Mouse (Mus musculus): Measurements from ENCODE around the gene Gm20532. TPM values are rescaled to one million over a fixed set of nuclear protein-coding genes. Genes with fewer than 3 reads are reported as not detected.

The Gm20532 gene
- polyA plus RNA-seq, 1 experiment, result not detected

DNA sequence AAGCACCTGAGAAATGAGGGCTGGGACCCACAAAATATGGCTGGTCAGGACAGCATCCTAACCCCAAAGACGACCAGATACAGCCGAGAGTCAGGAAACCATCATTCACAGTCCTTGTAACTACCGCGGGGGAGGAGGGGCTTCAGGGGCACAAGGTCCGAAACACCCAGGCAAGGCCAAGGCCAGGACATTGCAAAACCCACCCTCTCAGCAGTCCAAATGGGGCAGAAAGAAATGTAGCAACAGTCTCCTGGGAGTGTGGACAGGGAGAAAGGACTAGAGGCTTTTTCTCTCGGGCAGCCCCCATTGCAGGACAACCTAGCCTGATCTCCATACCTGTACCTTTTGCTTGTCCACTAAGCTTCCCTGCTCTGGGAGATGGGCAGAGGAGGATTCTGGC is 16.7 kb downstream of the Gm20532 start:
- Histone ChIP-seq H3K4me3 (ENCODE audit: control insufficient read depth, insufficient read depth, low read length) (peak overlapping the region; percentile 65), H3K27ac (ENCODE audit: control insufficient read depth, insufficient read depth, low read length) (no peak overlapping the region), H3K27me3 (ENCODE audit: control insufficient read depth, insufficient read depth, low read length) (no peaks in the 10 kb centered on the region), H3K36me3 (ENCODE audit: control insufficient read depth, insufficient read depth, low read length) (no peaks in the 10 kb centered on the region), H3K4me1 (replicated peaks; ENCODE audit: control insufficient read depth, insufficient read depth, low read length) (peaks cover 12% of the 10 kb centered on the region)
- TF ChIP-seq CTCF (IDR thresholded peaks at IDR 0.05; ENCODE audit: borderline replicate concordance, control insufficient read depth, extremely low read depth, insufficient read depth, low read length, poor library complexity) (no peak), POLR2A (IDR thresholded peaks at IDR 0.05; ENCODE audit: control insufficient read depth, extremely low read depth, insufficient read depth, low read length, poor library complexity) (no peak)
- DNase-seq, result no peak
- 27% methylated on average over 6 of the region's 6 CpGs for WGBS

- WGBS, result under 1% methylated on average over 97 of the region's 103 CpGs
- H3K4me3 ChIP-seq (ENCODE audit: control insufficient read depth, insufficient read depth, low read length), result peak within 1 kb of the TSS; percentile 65
- no peaks in the 10 kb centered on the region for H3K36me3 ChIP-seq (ENCODE audit: control insufficient read depth, insufficient read depth, low read length)
- peaks cover 12% of the 10 kb centered on the region for H3K4me1 ChIP-seq (replicated peaks; ENCODE audit: control insufficient read depth, insufficient read depth, low read length)
- peak; percentile 78 for DNase-seq
- H3K27ac ChIP-seq (ENCODE audit: control insufficient read depth, insufficient read depth, low read length), result no peak within 1 kb of the TSS
- TF ChIP-seq CTCF (IDR thresholded peaks at IDR 0.05; ENCODE audit: borderline replicate concordance, control insufficient read depth, extremely low read depth, insufficient read depth, low read length, poor library complexity) (peak; percentile 37; the same call in 1 of the 2 replicates), POLR2A (IDR thresholded peaks at IDR 0.05; ENCODE audit: control insufficient read depth, extremely low read depth, insufficient read depth, low read length, poor library complexity) (0 out of 2 replicates have a peak, but pooled peaks have one; percentile 33)
- H3K27me3 ChIP-seq (ENCODE audit: control insufficient read depth, insufficient read depth, low read length), result no peaks in the 10 kb centered on the region
Observed at GRCm38 (mm10) chr2:26603720-26604671, 17.6 kb downstream of the Gm20532 start, which contains the start of gene Agpat2. Gene Agpat2, minus strand, starts transcription at chr2:26604417.

DNA sequence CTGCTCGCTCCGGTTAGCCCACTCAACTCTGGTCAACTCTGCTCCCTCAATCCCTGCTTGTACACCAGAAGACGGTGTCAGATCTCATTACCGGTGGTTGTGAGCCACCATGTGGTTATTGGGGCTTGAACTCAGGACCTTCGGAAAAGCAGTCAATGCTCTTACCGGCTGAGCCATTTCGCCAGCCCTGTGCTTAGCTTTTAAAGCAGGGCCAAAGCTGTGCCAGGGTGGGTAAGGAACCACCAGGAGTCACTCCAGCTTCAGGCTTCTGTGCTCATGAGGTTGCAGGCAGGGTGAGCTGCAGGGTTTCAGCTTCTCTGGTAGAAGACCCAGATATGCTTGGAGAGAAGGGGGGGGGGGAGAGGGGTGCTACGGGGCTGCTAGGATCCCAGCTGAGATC is 18.9 kb downstream of the Gm20532 start:
- TF ChIP-seq POLR2A (IDR thresholded peaks at IDR 0.05; ENCODE audit: control insufficient read depth, extremely low read depth, insufficient read depth, low read length, poor library complexity) (no peak), CTCF (IDR thresholded peaks at IDR 0.05; ENCODE audit: borderline replicate concordance, control insufficient read depth, extremely low read depth, insufficient read depth, low read length, poor library complexity) (no peak)
- Histone ChIP-seq H3K4me1 (replicated peaks; ENCODE audit: control insufficient read depth, insufficient read depth, low read length) (peaks cover 12% of the 10 kb centered on the region), H3K36me3 (ENCODE audit: control insufficient read depth, insufficient read depth, low read length) (no peaks in the 10 kb centered on the region), H3K27ac (ENCODE audit: control insufficient read depth, insufficient read depth, low read length) (no peak overlapping the region), H3K27me3 (ENCODE audit: control insufficient read depth, insufficient read depth, low read length) (no peaks in the 10 kb centered on the region), H3K4me3 (ENCODE audit: control insufficient read depth, insufficient read depth, low read length) (no peak overlapping the region)
- DNase-seq, result no peak
- 88% methylated on average over 8 of the region's 8 CpGs for WGBS

- TF ChIP-seq CTCF (IDR thresholded peaks at IDR 0.05; ENCODE audit: borderline replicate concordance, control insufficient read depth, extremely low read depth, insufficient read depth, low read length, poor library complexity) (no peak), POLR2A (IDR thresholded peaks at IDR 0.05; ENCODE audit: control insufficient read depth, extremely low read depth, insufficient read depth, low read length, poor library complexity) (no peak)
- Histone ChIP-seq H3K36me3 (ENCODE audit: control insufficient read depth, insufficient read depth, low read length) (no peaks in the 10 kb centered on the region), H3K4me3 (ENCODE audit: control insufficient read depth, insufficient read depth, low read length) (no peak overlapping the region), H3K27ac (ENCODE audit: control insufficient read depth, insufficient read depth, low read length) (no peak overlapping the region), H3K4me1 (replicated peaks; ENCODE audit: control insufficient read depth, insufficient read depth, low read length) (peaks cover 12% of the 10 kb centered on the region), H3K27me3 (ENCODE audit: control insufficient read depth, insufficient read depth, low read length) (no peaks in the 10 kb centered on the region)
- DNase-seq, result no peak
- WGBS, result 41% methylated on average over 3 of the region's 3 CpGs
Observed at GRCm38 (mm10) chr2:26606579-26606978, 20.1 kb downstream of the Gm20532 start.

- WGBS, result 71% methylated on average over 6 of the region's 6 CpGs
- Histone ChIP-seq H3K27ac (ENCODE audit: control insufficient read depth, insufficient read depth, low read length) (no peak overlapping the region), H3K4me3 (ENCODE audit: control insufficient read depth, insufficient read depth, low read length) (no peak overlapping the region), H3K4me1 (replicated peaks; ENCODE audit: control insufficient read depth, insufficient read depth, low read length) (peaks cover 12% of the 10 kb centered on the region), H3K27me3 (ENCODE audit: control insufficient read depth, insufficient read depth, low read length) (no peaks in the 10 kb centered on the region), H3K36me3 (ENCODE audit: control insufficient read depth, insufficient read depth, low read length) (no peaks in the 10 kb centered on the region)
- TF ChIP-seq CTCF (IDR thresholded peaks at IDR 0.05; ENCODE audit: borderline replicate concordance, control insufficient read depth, extremely low read depth, insufficient read depth, low read length, poor library complexity) (no peak), POLR2A (IDR thresholded peaks at IDR 0.05; ENCODE audit: control insufficient read depth, extremely low read depth, insufficient read depth, low read length, poor library complexity) (no peak)
- DNase-seq, result no peak
Observed at GRCm38 (mm10) chr2:26607056-26607910, 20.8 kb downstream of the Gm20532 start.

DNA sequence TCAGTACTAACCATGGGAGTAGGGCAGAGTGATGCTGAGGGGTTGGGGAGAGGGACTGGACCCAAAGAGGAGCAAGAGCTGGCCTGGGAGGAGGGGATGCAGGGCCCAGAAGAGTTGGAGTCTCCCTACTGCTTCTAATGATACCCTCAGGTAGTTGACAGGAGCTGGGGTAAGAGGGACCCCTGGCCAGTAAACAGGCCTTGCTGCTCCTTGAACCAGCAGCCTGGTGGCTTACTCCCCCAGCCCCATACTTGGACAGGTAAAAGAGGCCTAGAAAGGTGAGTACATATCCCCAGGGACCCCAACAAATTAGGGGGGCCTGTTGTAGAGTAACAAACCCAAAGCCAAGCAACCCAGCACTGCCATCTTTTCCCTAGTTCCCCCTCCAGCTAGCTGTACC is 22.3 kb downstream of the Gm20532 start:
- H3K27ac ChIP-seq (ENCODE audit: control insufficient read depth, insufficient read depth, low read length), result no peak overlapping the region
- TF ChIP-seq CTCF (IDR thresholded peaks at IDR 0.05; ENCODE audit: borderline replicate concordance, control insufficient read depth, extremely low read depth, insufficient read depth, low read length, poor library complexity), result no peak
- TF ChIP-seq POLR2A (IDR thresholded peaks at IDR 0.05; ENCODE audit: control insufficient read depth, extremely low read depth, insufficient read depth, low read length, poor library complexity), result no peak
- no peak overlapping the region for H3K4me3 ChIP-seq (ENCODE audit: control insufficient read depth, insufficient read depth, low read length)
- H3K36me3 ChIP-seq (ENCODE audit: control insufficient read depth, insufficient read depth, low read length), result no peaks in the 10 kb centered on the region
- peaks cover 6% of the 10 kb centered on the region for H3K4me1 ChIP-seq (replicated peaks; ENCODE audit: control insufficient read depth, insufficient read depth, low read length)
- DNase-seq, result no peak
- H3K27me3 ChIP-seq (ENCODE audit: control insufficient read depth, insufficient read depth, low read length), result no peaks in the 10 kb centered on the region

Measured in thymus, adult 2 months (tissue).